Mouse (Mus musculus) ovary, adult 2 months (tissue): ENCODE results near the gene Armc7. TPM values are rescaled to one million over a fixed set of nuclear protein-coding genes. Genes with fewer than 3 reads are reported as not detected.

ENCODE experiments used
- polyA plus RNA-seq: library from polyadenylated mRNA; depleted of rRNA; stranded (reverse); fragments of >200 nt; gene quantifications from 2 replicates; pipeline ENCODE4 v1.2.3, GENCODE M21; 2012; rRNA removed

Armc7 gene
- polyA plus RNA-seq: 11.9 and 15.6 TPM in 2 replicates

DNA sequence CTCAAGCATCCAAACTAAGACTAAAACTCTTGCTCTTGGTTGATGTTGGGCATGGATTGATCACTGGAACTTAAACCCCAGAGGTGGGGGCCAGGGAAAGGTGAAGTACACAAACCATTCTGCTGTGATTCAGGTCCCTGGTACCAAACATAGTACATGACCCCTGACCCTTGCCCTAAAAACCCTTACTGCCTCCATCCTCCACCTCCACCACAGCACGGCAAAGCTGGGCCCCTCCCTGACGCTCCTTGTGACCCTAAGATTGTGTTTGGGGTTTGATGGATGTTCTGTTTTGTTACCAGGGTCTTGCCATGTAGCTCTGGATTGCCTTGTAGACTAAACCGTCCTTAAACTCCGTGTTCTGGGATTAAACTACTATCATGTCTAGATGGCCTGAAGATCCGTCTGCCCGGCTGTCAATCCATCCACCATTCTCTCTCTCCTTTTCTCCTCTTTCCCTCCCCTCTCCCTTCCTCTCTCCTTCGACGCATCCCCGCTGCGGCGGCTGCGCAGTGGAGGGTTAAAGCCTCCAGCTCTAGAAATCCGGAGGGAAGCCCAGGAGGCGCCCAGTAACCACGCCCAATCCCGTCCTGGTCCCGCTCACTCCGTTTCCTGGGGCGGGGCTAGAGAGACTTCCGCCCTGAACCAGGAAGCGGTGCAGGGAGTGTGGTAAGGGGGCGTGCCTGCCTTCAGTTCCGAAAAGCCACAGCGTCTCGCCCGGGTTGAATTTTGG lies at the start of gene Armc7:
Armc7 (plus strand) TSS at position 643 of the 733 bp plus-strand sequence.

DNA sequence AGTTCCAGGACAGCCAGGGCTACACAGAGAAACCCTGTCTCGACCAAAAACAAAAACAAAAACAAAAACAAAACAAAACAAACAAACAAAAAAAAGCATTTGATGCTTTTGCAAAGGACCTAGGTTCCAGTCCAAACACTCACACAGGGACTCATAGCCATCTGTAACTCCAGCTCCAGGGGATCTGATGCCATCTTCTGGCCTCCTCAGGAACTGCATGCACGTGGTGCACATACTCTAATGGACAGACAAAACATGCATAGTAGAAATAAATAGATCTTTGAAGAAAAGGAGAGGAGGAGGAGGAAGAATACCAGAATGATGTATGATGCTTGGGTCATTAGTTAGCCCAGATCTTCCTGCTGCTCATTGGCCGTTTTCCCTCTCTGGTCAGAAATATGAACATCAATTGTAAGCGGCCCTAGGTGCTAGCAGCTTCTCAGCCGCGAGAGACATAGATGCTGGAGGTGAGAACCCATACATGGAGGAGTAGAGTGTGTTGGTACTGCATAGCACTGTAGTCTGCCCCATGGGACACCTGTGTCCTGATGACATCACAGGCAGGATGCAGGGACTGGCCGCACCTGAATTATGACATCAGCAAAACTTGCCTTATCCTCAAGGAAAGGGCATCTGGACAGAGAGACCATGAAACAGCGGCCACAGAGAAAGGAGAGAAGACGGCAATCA lies 35.4 kb upstream of the Armc7 start, which contains the start of gene Trim80:
Trim80 (plus strand) TSS at position 640 of the 690 bp plus-strand sequence.

DNA sequence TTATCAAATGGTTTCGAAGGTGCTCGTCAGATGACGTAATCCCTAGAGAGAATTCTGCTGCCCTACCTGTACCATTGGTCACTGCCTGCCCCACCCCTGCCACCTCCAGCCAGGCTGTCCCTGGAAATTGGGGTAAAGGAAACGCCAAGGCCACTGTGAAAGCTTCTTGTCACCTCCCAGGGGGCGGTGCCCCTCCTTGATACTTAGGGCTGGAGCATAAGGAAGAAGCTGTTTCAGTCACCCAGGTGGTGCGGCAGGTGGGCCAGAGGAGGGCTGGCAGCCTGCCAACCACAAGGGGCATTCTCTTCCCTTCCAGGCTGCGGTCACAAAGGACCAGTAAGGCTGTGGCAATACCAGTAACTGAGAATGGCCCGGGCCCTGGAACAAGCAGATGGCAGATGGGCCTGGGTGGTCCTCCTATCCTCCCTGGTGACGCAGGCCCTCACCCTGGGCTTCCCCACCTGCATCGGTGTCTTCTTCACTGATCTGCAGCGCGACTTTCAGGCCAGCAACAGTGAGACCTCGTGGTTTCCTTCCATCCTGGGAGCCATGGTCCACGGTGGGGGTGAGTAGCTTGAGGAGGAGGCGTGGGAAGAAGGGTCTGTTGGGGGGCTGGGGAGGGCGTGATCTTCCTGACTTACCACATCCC lies 13.1 kb upstream of the Armc7 start, which contains the start of gene Slc16a5:
Slc16a5 (plus strand) TSS at position 232 of the 649 bp plus-strand sequence.

DNA sequence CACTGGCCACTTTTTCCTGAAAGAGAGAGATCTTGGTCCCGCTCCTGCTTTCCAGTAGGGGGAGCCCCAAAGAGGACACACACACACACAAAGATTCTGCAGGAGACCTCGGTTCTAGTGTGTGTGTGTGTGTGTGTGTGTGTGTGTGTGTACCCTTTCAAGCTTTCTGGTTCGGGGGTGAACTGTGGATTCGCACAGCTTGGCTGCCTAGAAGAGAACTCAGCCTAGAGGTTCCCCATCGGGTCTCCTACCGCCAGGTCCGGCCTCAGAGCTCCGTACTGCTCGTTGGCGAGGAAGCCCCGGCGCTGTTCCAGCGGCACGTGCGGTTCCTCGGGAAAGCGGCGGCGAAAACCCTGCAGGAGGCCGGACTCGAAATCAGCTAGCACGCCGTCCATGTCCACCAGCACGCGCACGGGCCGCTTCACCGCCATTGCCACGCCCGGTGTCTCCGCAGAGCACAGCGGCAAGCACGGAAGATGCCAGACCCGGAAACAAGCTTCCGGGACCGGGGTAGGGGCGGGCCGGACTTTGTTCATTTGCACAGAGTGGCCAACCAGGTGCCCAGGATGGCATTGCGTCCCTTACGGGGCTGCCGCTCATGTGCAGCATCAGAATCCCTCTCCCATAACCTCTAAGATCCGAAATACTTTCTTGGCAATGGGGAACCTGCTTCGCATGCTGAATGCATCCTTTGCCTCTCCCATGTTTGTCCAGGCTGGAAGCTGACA lies 16.1 kb downstream of the Armc7 start, which contains the start of gene Nt5c:
Nt5c (minus strand) TSS at position 507 of the 728 bp plus-strand sequence.

DNA sequence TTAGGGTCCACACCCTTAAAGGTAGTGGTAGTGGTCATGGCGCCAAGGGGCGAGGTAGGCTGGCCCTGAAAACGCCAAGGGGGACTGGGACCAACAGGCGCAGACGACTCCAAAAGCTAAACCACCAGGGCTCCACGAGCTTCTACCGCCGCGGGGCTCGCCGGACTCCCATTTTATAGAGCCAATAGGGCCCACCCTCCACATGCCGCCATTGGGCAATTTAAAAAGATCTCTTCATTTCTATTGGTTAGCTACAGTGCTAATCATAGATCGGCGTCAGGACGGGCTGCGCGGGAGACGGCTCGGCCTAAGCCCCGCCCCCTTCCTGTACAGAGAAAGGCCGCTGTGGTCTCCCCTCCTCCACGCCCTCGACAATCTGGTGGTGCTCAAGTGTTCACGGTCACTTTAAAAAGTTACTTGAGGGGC lies 38.8 kb downstream of the Armc7 start, which contains the start of gene Jpt1:
Jpt1 (minus strand) TSS at position 150 of the 426 bp plus-strand sequence.

DNA sequence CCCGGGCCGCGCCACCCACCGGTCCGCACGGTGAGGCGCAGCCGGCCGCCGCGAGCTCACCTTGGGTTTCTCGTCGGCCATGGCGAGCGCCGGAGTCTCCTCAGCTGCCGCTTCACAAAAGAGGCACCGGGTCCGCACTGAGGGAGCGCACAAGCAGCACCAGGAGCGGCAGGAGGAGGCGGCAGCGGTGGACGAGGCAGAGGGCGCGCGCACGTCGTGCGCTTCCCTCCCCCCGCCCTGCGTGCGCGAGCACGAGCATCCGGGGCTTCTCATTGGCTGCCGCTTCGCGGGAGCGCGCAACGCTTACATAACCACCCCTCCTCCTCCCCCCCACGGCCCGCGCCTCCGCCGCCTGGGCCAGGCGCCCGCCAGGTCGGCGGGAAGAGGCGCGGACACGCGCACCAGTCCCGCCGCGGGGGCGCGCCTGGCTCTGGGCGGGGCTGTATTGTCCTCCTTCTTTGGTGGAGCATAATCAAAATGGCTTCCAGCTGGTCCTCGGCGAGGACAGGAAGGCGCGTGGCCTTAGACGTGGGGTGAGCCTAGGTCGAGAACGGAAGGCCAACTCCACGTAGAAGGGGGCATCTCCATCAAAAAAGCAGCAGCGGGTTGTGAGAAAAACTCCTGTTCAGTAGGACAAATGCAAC lies 60.7 kb downstream of the Armc7 start, which contains the start of gene Sumo2:
Sumo2 (minus strand) TSS at position 239 of the 644 bp plus-strand sequence.

Other genes with a start within 250 kb of the Armc7 start
- 14.8 and 16.5 TPM in 2 replicates for gene Grin2c, start 208.4 kb upstream of the Armc7 start, polyA plus RNA-seq
- 341 and 408 TPM in 2 replicates for gene Fdxr, start 198.6 kb upstream of the Armc7 start, polyA plus RNA-seq
- 45.9 and 48.3 TPM in 2 replicates for gene Fads6, start 178.0 kb upstream of the Armc7 start, polyA plus RNA-seq
- gene Otop2, start 168.5 kb upstream of the Armc7 start, polyA plus RNA-seq: 0.07 and 0.10 TPM in 2 replicates
- gene Ush1g, start 153.6 kb upstream of the Armc7 start, polyA plus RNA-seq: 9.8 and 10.6 TPM in 2 replicates
- gene Otop3, start 140.9 kb upstream of the Armc7 start, polyA plus RNA-seq: not detected in 2 replicates
- 20.6 and 25.5 TPM in 2 replicates for gene Hid1, start 107.9 kb upstream of the Armc7 start, polyA plus RNA-seq
- gene Cdr2l, start 93.8 kb upstream of the Armc7 start, polyA plus RNA-seq: 38.3 and 39.4 TPM in 2 replicates
- gene Mrpl58, start 71.9 kb upstream of the Armc7 start, polyA plus RNA-seq: 82.6 and 93.1 TPM in 2 replicates
- 25.6 and 65.5 TPM in 2 replicates for gene Atp5h, start 55.7 kb upstream of the Armc7 start, polyA plus RNA-seq
- gene Kctd2, start 55.5 kb upstream of the Armc7 start, polyA plus RNA-seq: 37.4 and 39.1 TPM in 2 replicates
- gene Trim80, start 35.1 kb upstream of the Armc7 start, polyA plus RNA-seq: 0.94 and 1.3 TPM in 2 replicates
- gene Slc16a5, start 13.2 kb upstream of the Armc7 start, polyA plus RNA-seq: 0.41 and 0.72 TPM in 2 replicates
- 67.3 and 81.9 TPM in 2 replicates for gene Nt5c, start 16.2 kb downstream of the Armc7 start, polyA plus RNA-seq
- gene Jpt1, start 38.7 kb downstream of the Armc7 start, polyA plus RNA-seq: 203 and 234 TPM in 2 replicates
- gene Sumo2, start 60.6 kb downstream of the Armc7 start, polyA plus RNA-seq: 22.0 and 29.5 TPM in 2 replicates
- 51.0 and 59.5 TPM in 2 replicates for gene Nup85, start 88.8 kb downstream of the Armc7 start, polyA plus RNA-seq
- 22.3 and 27.0 TPM in 2 replicates for gene Mrps7, start 128.3 kb downstream of the Armc7 start, polyA plus RNA-seq
- gene Gga3, start 128.4 kb downstream of the Armc7 start, polyA plus RNA-seq: 26.1 and 30.8 TPM in 2 replicates
- 108 and 116 TPM in 2 replicates for gene Mif4gd, start 137.3 kb downstream of the Armc7 start, polyA plus RNA-seq
- gene Slc25a19, start 152.6 kb downstream of the Armc7 start, polyA plus RNA-seq: 45.4 and 67.4 TPM in 2 replicates
- 41.2 and 50.6 TPM in 2 replicates for gene Grb2, start 232.9 kb downstream of the Armc7 start, polyA plus RNA-seq